Mouse (Mus musculus) left cerebral cortex, adult 8-10 months (tissue): ENCODE measurements around the gene Cox7a1. TPM values are rescaled to one million over a fixed set of nuclear protein-coding genes. Genes with fewer than 3 reads are reported as not detected.
"Not testable (repeated sequence)": the region's sequence is repeated elsewhere in the genome, so short reads cannot be mapped to it uniquely, and the experiment has no call there.

Experiments used
- DNase-seq, 2 experiments: peaks; one replicate each; pipeline ENCODE4 v3.0.0; 2022; ENCODE audit warnings: low spot score in 2 of 2
- total RNA-seq, 4 experiments: library from RNA; stranded (reverse); gene quantifications; 2 replicates each; pipeline ENCODE4 v1.2.4; 2022

Gene Cox7a1
- total RNA-seq, 4 experiments from 2014 or later = 3.7 to 9.1 (median 5.7) TPM

- DNase-seq = no peak
These were observed 9.1 kb downstream of the Cox7a1 start for GRCm38 (mm10) chr7:30193013-30193412.

DNA sequence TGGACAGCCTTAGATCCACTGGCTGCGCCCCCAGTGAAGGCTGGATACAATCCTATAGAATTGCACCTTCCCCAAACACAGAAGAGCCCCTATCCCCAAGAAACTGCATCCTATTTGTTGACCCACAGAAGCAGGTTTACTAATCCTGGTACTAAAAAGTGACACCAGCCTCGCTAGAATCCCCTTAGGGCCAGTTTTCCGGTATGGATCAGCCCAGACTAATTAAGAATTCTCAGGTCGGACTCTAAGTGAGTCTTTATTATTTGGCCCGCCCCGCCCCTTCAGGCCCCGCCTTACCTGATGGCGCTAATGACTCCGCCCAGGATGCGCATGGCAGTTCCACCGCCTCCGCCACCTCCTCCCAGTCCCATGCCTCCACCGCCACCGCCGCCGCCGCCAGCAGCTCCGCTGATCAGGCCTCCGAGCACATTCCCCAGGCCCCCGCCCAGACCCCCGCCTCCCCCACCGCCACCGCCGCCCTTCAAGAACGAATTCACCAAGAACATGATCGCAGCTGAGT lies 9.7 kb downstream of the Cox7a1 start:
- peak in 1 of 2 experiments; percentile 58 for DNase-seq

- DNase-seq = no peak
These were observed 10.3 kb downstream of the Cox7a1 start for GRCm38 (mm10) chr7:30194101-30194831.

DNA sequence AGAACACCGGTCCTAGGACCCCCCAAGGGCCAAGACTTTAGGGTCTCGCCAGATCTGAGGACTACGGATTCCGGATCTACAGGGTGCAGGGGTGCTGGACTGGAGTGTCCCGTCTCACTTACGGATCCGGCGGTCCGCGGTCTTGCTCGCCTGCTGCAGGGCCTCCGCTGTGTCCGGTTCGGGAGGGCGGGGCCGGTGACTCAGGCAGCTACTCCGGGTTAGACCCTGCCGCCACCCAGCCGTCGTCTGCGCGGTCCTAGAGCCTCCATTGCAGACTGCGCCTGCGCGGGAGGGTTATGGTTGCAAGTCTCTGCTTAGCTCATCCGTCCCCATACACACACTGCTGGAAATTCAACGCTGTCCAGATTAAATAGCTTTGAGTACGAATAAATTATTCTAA lies 10.9 kb downstream of the Cox7a1 start:
- DNase-seq = peak; percentile 76 to 93

DNA sequence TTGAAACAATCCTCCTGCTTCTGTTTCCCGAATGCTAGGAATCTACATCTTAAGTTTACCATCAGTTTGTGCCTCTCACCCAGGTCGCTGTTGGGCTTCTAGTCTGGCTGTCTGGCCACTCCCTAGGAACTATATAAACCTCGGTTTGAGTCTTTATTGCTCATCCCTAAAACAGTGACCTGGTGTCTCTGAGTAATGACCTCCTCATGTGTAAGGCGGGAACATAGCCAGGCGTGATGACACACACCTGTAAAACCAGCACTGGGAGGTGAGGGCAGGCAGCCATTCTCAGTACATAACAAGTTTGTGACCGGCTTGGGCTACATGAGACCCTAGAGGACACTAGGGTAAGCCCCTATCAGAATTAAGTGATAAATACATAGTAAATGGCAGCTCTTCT lies 11.5 kb downstream of the Cox7a1 start:
- DNase-seq = no peak

DNA sequence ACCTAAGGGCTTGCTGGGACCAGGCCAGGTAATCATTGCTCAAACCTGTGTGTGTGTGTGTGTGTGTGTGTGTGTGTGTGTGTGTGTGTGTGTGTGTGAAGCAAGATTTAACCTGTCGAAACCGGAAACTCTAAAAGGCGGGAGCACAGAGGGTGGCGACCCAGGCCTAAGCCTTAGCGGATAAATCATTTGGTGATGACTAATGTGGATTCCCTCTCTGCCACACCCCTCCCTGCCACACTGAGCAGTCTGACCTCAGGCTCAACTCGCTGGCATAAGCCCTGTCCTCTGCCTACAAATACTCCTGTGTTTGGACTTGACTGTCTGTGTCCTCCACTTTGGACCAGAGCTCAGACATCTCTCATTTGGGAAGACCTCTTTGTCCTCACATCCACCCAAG lies 12.2 kb downstream of the Cox7a1 start:
- no peak for DNase-seq

DNA sequence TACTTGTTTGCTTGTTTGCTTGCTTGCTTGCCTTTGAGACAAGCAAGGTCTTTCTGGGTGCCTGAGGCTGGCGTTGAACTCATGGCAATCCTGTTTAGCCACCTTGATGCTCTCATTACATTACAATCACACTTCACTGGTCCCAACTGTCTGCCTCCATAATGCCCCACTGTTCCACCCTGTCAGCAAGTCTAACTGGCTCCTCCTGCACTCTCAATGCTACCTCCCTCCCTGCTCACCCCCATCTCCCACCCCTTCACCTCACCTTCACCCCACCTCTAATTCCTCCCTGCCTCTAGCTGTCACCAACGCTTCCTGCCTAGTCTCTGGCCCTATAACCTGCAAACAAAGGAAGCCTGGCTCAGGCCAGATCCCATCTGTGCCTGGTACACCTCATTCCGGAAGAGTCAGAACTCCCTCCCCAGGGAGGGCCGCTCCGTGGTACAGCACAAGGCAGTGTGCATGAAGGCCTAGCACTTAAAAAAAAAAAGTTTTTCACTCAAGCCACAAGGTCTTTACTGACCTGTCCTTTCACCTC lies 13.7 kb downstream of the Cox7a1 start:
- no peak for DNase-seq

DNA sequence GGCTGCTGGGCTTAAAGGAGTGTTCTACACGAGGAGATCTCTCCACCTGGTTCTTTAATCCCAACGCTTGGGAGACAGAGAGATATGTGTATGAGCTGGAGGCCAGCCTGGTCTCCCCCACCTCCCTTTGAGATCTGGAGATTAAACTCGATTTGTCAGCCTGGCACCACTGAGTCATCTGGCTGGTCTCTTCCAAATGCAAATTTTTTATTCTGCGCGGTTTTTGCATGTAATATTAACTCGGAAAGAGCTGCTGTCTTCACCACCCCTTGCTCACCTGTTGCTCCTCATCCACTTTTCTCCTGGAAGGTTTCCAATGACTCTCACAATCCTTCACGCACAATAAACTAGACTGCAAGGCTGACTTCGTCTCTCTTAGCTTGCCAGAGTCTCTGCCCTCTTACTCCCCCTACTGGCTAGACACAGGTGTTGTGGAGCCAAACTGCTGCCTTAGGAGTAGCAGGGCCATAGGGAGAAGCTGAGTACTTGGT lies 14.6 kb downstream of the Cox7a1 start, which contains the start of gene Capns1:
Capns1 (minus strand) TSS at position 331 of the 491 bp plus-strand sequence.
- DNase-seq = no peak

GRCm38 (mm10) chr7:30199498-30200139 lies 15.7 kb downstream of the Cox7a1 start:
- DNase-seq = no peak

DNA sequence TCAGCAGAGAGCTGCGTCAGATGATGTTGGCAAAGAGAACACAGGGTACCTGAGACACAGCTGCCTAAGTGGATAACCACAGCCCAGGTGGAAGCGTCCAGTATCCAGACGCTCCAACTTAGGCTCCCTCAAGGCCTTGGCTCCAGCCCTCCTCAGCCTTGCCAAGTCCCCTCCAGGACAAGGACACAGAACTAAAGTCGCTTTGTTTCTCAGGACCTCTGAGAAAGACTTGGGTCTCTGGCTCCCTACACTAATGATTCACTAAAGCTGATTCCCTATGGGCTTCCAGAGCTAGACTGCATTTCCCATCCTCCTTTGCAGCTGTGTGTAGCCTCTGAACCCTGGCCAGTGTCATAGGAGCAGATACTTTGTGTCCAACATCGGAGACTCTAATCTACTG lies 16.3 kb downstream of the Cox7a1 start:
- DNase-seq = no peak

DNA sequence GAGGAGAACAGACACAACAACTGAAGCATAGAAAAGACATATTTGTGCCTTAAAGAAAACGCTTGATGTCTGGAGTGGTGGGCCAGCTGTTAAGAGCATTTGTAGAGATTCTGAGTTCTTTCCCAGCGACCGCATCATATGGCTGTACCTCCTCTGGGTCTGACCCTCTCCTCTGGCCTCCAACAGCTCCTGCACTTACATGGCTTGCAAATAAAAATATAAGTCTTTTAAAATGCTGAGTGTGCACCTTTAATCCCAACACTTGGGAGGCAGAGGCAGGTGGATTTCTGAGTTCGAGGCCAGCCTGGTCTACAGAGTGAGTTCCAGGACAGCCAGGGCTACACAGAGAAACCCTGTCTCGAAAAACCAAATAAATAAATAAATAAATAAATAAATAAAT lies 16.7 kb downstream of the Cox7a1 start:
- not testable (repeated sequence) for DNase-seq

- no peak for DNase-seq
These were observed 19.1 kb downstream of the Cox7a1 start for GRCm38 (mm10) chr7:30202895-30203690.

DNA sequence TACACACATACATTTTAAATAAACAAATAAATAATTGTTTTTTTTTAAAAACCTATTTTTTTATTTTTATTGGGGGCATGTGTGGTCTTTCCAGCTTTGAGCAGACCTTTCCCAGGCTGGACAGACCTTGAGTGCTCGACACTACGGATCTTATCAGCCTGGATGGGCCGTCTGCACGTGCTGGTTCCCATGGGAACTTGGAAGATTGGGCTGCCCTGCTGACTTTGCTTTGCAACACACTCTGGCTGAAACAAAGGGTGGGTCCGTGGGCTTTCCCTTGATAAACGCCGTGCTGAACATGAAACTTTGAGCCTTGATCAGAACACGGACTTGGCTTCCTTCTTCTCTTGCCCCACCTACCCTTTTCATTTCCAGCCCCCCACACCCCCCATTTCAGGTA lies 20.4 kb downstream of the Cox7a1 start:
- no peak for DNase-seq

DNA sequence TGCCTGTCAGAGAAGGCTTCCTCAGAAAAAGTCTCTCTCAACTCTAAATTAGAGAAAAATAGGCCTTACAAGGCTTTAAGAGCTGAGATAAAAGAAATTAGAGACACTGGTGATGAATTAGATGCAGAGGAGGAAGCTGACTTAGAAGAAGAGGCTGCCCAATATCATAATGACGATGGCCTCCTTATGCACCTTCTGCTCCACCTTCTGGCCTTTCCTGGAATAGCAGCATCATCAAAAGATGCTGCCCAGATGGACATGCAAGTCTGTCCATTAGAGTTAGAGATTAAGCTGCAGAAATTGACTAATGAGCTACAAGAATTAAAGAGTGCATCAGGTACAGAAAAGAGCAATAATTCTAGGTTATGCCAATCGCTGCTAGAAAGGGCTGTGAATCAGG lies 21.4 kb downstream of the Cox7a1 start:
- DNase-seq = no peak

GRCm38 (mm10) chr7:30206364-30206763 lies 22.4 kb downstream of the Cox7a1 start:
- DNase-seq = not testable (repeated sequence)

- DNase-seq = no peak
These were observed 27.1 kb downstream of the Cox7a1 start for GRCm38 (mm10) chr7:30211025-30211424.

DNA sequence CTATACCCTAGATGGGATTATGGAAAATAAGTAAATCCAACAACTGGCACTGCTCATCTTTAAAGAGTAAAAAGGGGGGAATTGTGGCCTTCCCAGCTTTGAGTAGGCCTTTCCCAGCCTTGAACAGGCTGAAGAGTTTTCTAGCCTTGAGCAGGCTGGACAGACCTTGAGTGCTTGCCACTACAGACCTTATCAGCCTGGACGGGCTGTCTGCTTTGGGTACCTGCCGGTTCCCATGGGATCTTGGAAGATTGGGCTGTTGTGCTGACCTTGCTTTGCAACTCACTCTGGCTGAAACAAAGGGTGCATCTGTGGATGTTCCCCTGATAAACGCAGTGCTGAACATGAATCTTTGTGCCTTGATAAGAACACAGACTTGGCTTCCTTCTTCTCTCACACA lies 29.9 kb downstream of the Cox7a1 start:
- no peak for DNase-seq

GRCm38 (mm10) chr7:30215875-30216274 lies 31.9 kb downstream of the Cox7a1 start:
- DNase-seq = no peak

DNA sequence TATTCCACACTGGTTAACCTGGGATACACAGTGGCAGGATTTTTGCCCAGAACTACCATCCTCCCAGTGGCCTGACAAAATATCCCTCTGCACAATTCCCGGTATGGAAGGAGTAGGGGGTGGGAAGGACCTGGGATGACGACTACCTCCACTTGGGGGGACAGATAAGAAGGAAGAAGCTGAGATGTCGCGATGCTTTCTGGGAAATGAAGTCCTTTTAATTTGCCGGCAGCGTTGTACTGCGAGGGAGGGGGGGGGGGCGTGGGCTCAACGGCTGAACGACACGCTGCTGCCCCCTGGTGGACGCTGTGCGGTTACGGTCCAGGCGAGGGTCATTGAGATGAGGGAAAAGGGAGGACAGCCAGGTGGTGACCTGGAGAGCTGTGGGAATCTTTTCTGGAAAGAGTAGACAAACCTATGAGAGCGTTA lies 32.8 kb downstream of the Cox7a1 start:
- no peak for DNase-seq

- DNase-seq = no peak
These were observed 33.3 kb downstream of the Cox7a1 start for GRCm38 (mm10) chr7:30217277-30217676.

DNA sequence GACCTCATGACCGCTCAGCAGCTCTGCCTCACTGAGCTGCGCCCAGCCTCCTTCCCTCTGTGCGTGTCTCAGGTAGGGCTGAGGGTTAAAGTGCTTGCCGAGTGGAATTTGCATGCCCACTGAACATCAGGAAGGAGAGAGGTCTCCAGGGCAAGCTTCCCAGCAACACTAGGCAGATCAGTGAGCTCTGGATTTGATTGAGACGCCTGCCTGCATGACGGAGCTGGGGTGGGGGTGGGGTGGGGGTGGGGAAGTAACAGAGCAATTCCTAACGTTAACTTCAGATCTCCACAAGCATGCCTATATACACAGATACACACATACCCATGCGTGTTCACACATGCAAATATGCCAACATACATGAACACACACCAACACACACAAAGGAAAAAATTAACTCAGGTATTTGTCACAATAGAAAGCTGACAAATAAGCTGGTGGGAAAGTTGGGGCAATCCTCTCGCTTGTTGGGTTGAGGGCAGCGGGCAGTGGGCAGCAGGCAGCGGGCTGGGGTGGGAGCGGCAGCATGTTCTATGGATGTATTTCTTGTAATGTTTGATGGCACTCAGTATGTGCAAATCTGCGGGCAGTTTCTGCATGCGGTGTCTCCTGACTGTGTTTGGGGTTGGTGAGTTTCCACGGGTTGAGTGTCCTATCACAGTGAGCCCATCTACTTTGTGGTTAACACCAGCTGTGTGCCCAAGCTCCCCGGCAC lies 35.5 kb downstream of the Cox7a1 start:
- DNase-seq = no peak
